In genomic region chr7:55744566-55745220, GRCm38 (mm10) we compare ENCODE assay signal across 9 mouse cellular contexts. TPM values are rescaled to one million over a fixed set of nuclear protein-coding genes. Genes with fewer than 3 reads are reported as not detected.
DNase-seq lines count a peak whose midpoint lies in the region; ATAC-seq and TF ChIP-seq lines count a peak whose summit lies in the region.
"Had no signal": no experiment of that assay in that cellular context is flagged by ENCODE, and none has a peak within 500 bp of the region (broad histone marks: within the 10 kb centered on the region; RNA-seq: fewer than 3 reads in every experiment).

No protein-coding gene starts in this region.

- no peak overlapping the region for H3K4me2 ChIP-seq in lung, embryonic 14.5 days
- no peak overlapping the region for H3K4me2 ChIP-seq in forebrain, embryonic 14.5 days (ENCODE audit: low read length)
- H3K4me2 ChIP-seq: stomach, embryonic 15.5 days had no signal

- no peaks in the 10 kb centered on the region for H3K9me3 ChIP-seq in lung, embryonic 14.5 days (ENCODE audit: low read depth, low read length)
- no peaks in the 10 kb centered on the region for H3K9me3 ChIP-seq in forebrain, embryonic 14.5 days (replicated peaks; ENCODE audit: control insufficient read depth, low read length)
- H3K9me3 ChIP-seq: stomach, embryonic 15.5 days had no signal

- WGBS in lung, embryonic 14.5 days, result 59% methylated on average over 10 of the region's 10 CpGs
- 30% methylated on average over 10 of the region's 10 CpGs for WGBS in forebrain, embryonic 14.5 days

- TF ChIP-seq CTCF in lung, embryonic 14.5 days (IDR thresholded peaks at IDR 0.05; ENCODE audit: low read depth), result no peak

- no peaks in the 10 kb centered on the region for H3K27me3 ChIP-seq in lung, embryonic 14.5 days (ENCODE audit: insufficient read depth, low read length)
- no peaks in the 10 kb centered on the region for H3K27me3 ChIP-seq in forebrain, embryonic 14.5 days (replicated peaks; ENCODE audit: control insufficient read depth, insufficient read depth, low read length)
- H3K27me3 ChIP-seq: stomach, embryonic 15.5 days had no signal

- DNase-seq in lung, embryonic 14.5 days, result peak; percentile 2
- no peak for DNase-seq in lung, postnatal 10 days
- peak; percentile 67 for DNase-seq in forebrain, embryonic 14.5 days (ENCODE audit: low spot score)
- peak; percentile 61 to 67 for DNase-seq in layer of hippocampus, postnatal 25 days (ENCODE audit: extremely low spot score in 1 of 2, low spot score in 1 of 2)
- peak; percentile 35 for DNase-seq in right cerebral cortex, postnatal 4 days
- DNase-seq in thymus, postnatal 25 days, result no peak
- DNase-seq in lung, postnatal 36 days, result no peak
- DNase-seq in testis, postnatal 10 days (ENCODE audit: low spot score), result no peak

- H3K9ac ChIP-seq in lung, embryonic 14.5 days, result no peak overlapping the region
- H3K9ac ChIP-seq in forebrain, embryonic 14.5 days (ENCODE audit: low read length), result no peak overlapping the region
- H3K9ac ChIP-seq: stomach, embryonic 15.5 days had no signal

- ATAC-seq in lung, embryonic 14.5 days (ENCODE audit: insufficient read depth), result no peak; the same call in 1 of the 2 replicates
- ATAC-seq in forebrain, embryonic 14.5 days, result peak; percentile 87

- H3K36me3 ChIP-seq in lung, embryonic 14.5 days (ENCODE audit: insufficient read depth), result no peaks in the 10 kb centered on the region
- no peaks in the 10 kb centered on the region for H3K36me3 ChIP-seq in forebrain, embryonic 14.5 days (ENCODE audit: control insufficient read depth, insufficient read depth, low read length)
- H3K36me3 ChIP-seq: stomach, embryonic 15.5 days had no signal

- H3K27ac ChIP-seq in lung, embryonic 14.5 days (ENCODE audit: low read depth), result no peak overlapping the region
- H3K27ac ChIP-seq in forebrain, embryonic 14.5 days (ENCODE audit: low read depth, low read length), result peak overlapping the region; percentile 66; the same call in 1 of the 2 replicates
- H3K27ac ChIP-seq: stomach, embryonic 15.5 days had no signal

- H3K4me1 ChIP-seq in lung, embryonic 14.5 days (ENCODE audit: insufficient read depth), result no peaks in the 10 kb centered on the region
- no peaks in the 10 kb centered on the region for H3K4me1 ChIP-seq in forebrain, embryonic 14.5 days (ENCODE audit: control insufficient read depth, insufficient read depth, low read length)
- H3K4me1 ChIP-seq: stomach, embryonic 15.5 days had no signal

- no peak overlapping the region for H3K4me3 ChIP-seq in lung, embryonic 14.5 days (ENCODE audit: low read depth, low read length)
- no peak overlapping the region for H3K4me3 ChIP-seq in forebrain, embryonic 14.5 days (ENCODE audit: low read depth, low read length)
- H3K4me3 ChIP-seq: stomach, embryonic 15.5 days had no signal

RNA-seq across cellular contexts. Expression of gene Siglech, which starts 23.3 kb away (rescaled TPM):
- 0.39 and 0.66 TPM in 2 replicates for polyA plus RNA-seq in lung, embryonic 14.5 days (2014; fragmentation: Nextera tagmentation; extraction: Ambion mirVana)
- 2.8 and 2.9 TPM in 2 replicates for polyA plus RNA-seq in forebrain, embryonic 14.5 days (2014; fragmentation: Nextera tagmentation; extraction: Ambion mirVana)
- 10 to 100 TPM; 13.5 to 14.9 TPM for total RNA-seq in layer of hippocampus, postnatal 25 days (2021)

RNA-seq across cellular contexts. Expression of gene Tubgcp5, which starts 49.3 kb away (rescaled TPM):
- 30.9 and 32.3 TPM in 2 replicates for polyA plus RNA-seq in lung, embryonic 14.5 days (2014; fragmentation: Nextera tagmentation; extraction: Ambion mirVana)
- polyA plus RNA-seq in forebrain, embryonic 14.5 days (2014; fragmentation: Nextera tagmentation; extraction: Ambion mirVana), result 31.2 and 32.5 TPM in 2 replicates
- total RNA-seq in layer of hippocampus, postnatal 25 days (2021), result 10 to 100 TPM; 26.7 to 33.1 TPM

Comparison
In these comparisons a context has a peak if more than half of its experiments do, and no peak if none do; other contexts are left out.
1. DNase-seq: peak in lung, embryonic 14.5 days (single experiment), forebrain, embryonic 14.5 days (single experiment), layer of hippocampus, postnatal 25 days (2 of 2) and right cerebral cortex, postnatal 4 days (single experiment); none in lung, postnatal 10 days (single experiment), thymus, postnatal 25 days (single experiment), lung, postnatal 36 days (single experiment) and testis, postnatal 10 days (single experiment).